9 mouse cellular contexts compared by ENCODE assay signal in the genomic region with DNA sequence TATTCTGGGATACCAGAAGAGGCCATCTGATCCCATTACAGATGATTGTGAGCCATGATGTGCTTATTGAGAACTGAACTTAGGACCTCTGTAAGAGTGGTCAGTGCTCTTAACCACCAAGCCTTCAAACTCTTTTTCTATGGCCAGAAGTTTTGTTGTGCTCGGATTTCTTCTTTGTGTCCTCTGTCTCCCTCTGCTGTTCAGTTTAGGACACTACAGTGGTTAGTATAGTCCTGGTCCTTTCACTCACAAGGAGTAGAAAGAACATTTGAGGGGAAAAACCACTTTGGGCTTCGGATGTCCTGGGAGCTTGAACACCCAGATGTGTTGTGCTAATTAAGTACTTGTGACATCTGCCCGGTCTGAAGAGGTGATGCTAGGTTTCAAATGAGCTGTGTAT.
A peak's percentile ranks its signal among the peaks of the same experiment; 100 is the strongest.
DNase-seq lines count a peak whose midpoint lies in the region; ATAC-seq and TF ChIP-seq lines count a peak whose summit lies in the region.
"Had no signal": no experiment of that assay in that cellular context is flagged by ENCODE, and none has a peak within 500 bp of the region (broad histone marks: within the 10 kb centered on the region; RNA-seq: fewer than 3 reads in every experiment).

No protein-coding gene starts in this region.

- H3K4me1 ChIP-seq in hindbrain, embryonic 14.5 days (replicated peaks; ENCODE audit: control insufficient read depth, insufficient read depth, low read length) = no peaks in the 10 kb centered on the region
- H3K4me1 ChIP-seq in hindbrain, embryonic 13.5 days (replicated peaks) = no peaks in the 10 kb centered on the region
- H3K4me1 ChIP-seq: heart, embryonic 15.5 days had no signal

- peak; percentile 50 for DNase-seq in hindbrain, embryonic 14.5 days (ENCODE audit: low spot score)
- DNase-seq in 416B (ENCODE audit: low read depth) (peak; percentile 53), Patski (ENCODE audit: low read depth, low spot score) (no peak)
- peak; percentile 45 for DNase-seq in layer of hippocampus, adult 11-12 months (ENCODE audit: low spot score)
- no peak for DNase-seq in gastrocnemius, adult 8-10 months (ENCODE audit: low spot score in 2 of 2)
- no peak for DNase-seq in spleen, postnatal 36 days (ENCODE audit: low spot score in 2 of 2)

- CTCF ChIA-PET in Patski (lab: Charles Lee) = interaction anchor here (1.1 kb wide), 1 partner anchor 710 kb away, joined by 3 read pairs; no protein-coding TSS in a partner anchor

- no peak overlapping the region for H3K27ac ChIP-seq in hindbrain, embryonic 14.5 days
- H3K27ac ChIP-seq in hindbrain, embryonic 13.5 days = no peak overlapping the region
- H3K27ac ChIP-seq: heart, embryonic 15.5 days had no signal

- H3K4me3 ChIP-seq in hindbrain, embryonic 14.5 days (replicated peaks; ENCODE audit: low read length) = no peak overlapping the region
- H3K4me3 ChIP-seq in hindbrain, embryonic 13.5 days = no peak overlapping the region
- H3K4me3 ChIP-seq: heart, embryonic 15.5 days had no signal

- in situ Hi-C loops in Patski (cut with MboI; ENCODE audit: low pct_unique_long_range_greater_than_20kb) = loop anchor here (25.0 kb wide), 1 partner anchor 773 kb away; no protein-coding TSS in a partner anchor

- ATAC-seq in hindbrain, embryonic 14.5 days (ENCODE audit: low FRiP score) = no peak
- ATAC-seq in hindbrain, embryonic 13.5 days (ENCODE audit: low FRiP score) = no peak
- ATAC-seq in Patski = no peak
- ATAC-seq in CD4-positive, CD25-positive, alpha-beta regulatory T cell, adult 4 months = no peak

- no peaks in the 10 kb centered on the region for H3K27me3 ChIP-seq in hindbrain, embryonic 14.5 days (ENCODE audit: control insufficient read depth, insufficient read depth, low read length)
- no peaks in the 10 kb centered on the region for H3K27me3 ChIP-seq in hindbrain, embryonic 13.5 days
- H3K27me3 ChIP-seq in Patski = peaks cover 22% of the 10 kb centered on the region
- H3K27me3 ChIP-seq: heart, embryonic 15.5 days had no signal

- no peak overlapping the region for H3K9ac ChIP-seq in hindbrain, embryonic 14.5 days
- H3K9ac ChIP-seq in hindbrain, embryonic 13.5 days = no peak overlapping the region
- H3K9ac ChIP-seq: heart, embryonic 15.5 days had no signal

- WGBS in hindbrain, embryonic 14.5 days = 71% methylated on average over 3 of the region's 3 CpGs
- 68% methylated on average over 3 of the region's 3 CpGs for WGBS in hindbrain, embryonic 13.5 days

- no peaks in the 10 kb centered on the region for H3K36me3 ChIP-seq in hindbrain, embryonic 14.5 days (replicated peaks; ENCODE audit: control insufficient read depth, insufficient read depth)
- H3K36me3 ChIP-seq in hindbrain, embryonic 13.5 days = no peaks in the 10 kb centered on the region
- H3K36me3 ChIP-seq: heart, embryonic 15.5 days had no signal

- H3K4me2 ChIP-seq in hindbrain, embryonic 14.5 days (replicated peaks) = no peak overlapping the region
- H3K4me2 ChIP-seq in hindbrain, embryonic 13.5 days = no peak overlapping the region
- H3K4me2 ChIP-seq: heart, embryonic 15.5 days had no signal

- peaks cover 8% of the 10 kb centered on the region; the same call in 1 of the 2 replicates for H3K9me3 ChIP-seq in hindbrain, embryonic 14.5 days (ENCODE audit: control insufficient read depth, low read length)
- H3K9me3 ChIP-seq in hindbrain, embryonic 13.5 days = no peaks in the 10 kb centered on the region
- H3K9me3 ChIP-seq: heart, embryonic 15.5 days had no signal

- POLR2A ChIA-PET in Patski (lab: Charles Lee) = no interaction called here

- TF ChIP-seq CTCF in Patski (IDR thresholded peaks at IDR 0.05) = peak; percentile 56

Comparison
In these comparisons a context has a peak if more than half of its experiments do, and no peak if none do; other contexts are left out.
1. DNase-seq: peak in hindbrain, embryonic 14.5 days (single experiment), 416B (single experiment) and layer of hippocampus, adult 11-12 months (single experiment); none in Patski (single experiment), gastrocnemius, adult 8-10 months (0 of 2) and spleen, postnatal 36 days (0 of 2).